Mouse (Mus musculus) hindbrain, embryonic 14.5 days (tissue): ENCODE data around the gene Shroom2. TPM values are rescaled to one million over a fixed set of nuclear protein-coding genes. Genes with fewer than 3 reads are reported as not detected.

Experiments used
- ATAC-seq: fragments of 200-750 bp; cut with Nextera tagmentation; 2 replicates; pipeline ENCODE4 v1.8.0; 2017; ENCODE audit warnings: moderate number of reproducible peaks, mild to moderate bottlenecking, moderate TSS enrichment, moderate library complexity; ENCODE audit not compliant: low FRiP score
- DNase-seq: peaks from one replicate; pipeline ENCODE4 v3.0.0-alpha.2; 2015; ENCODE audit warnings: low spot score
- H3K27ac ChIP-seq: fragments of 300-500 bp; sonication (generic); 2 replicates; pipeline ENCODE4 v1.5.1; 2014; ENCODE audit warnings: mild to moderate bottlenecking, moderate library complexity
- H3K27me3 ChIP-seq: fragments of 300-500 bp; sonication (generic); 2 replicates; pipeline ENCODE4 v1.6.1; 2014; ENCODE audit warnings: mild to moderate bottlenecking, low read length, mixed read lengths; ENCODE audit not compliant: control insufficient read depth, insufficient read depth
- H3K36me3 ChIP-seq: fragments of 300-500 bp; sonication (generic); replicated peaks from 2 replicates; pipeline ENCODE4 v1.6.1; 2014; ENCODE audit not compliant: control insufficient read depth, insufficient read depth
- H3K4me1 ChIP-seq: fragments of 300-500 bp; sonication (generic); replicated peaks from 2 replicates; pipeline ENCODE4 v1.6.1; 2014; ENCODE audit warnings: antibody characterized with exemption, low read length, mixed read lengths; ENCODE audit not compliant: control insufficient read depth, insufficient read depth
- H3K4me2 ChIP-seq: fragments of 300-500 bp; sonication (generic); replicated peaks from 2 replicates; pipeline ENCODE4 v1.6.1; 2014; ENCODE audit warnings: mild to moderate bottlenecking, moderate library complexity
- H3K4me3 ChIP-seq: fragments of 300-500 bp; sonication (generic); replicated peaks from 2 replicates; pipeline ENCODE4 v1.5.1; 2014; ENCODE audit warnings: mild to moderate bottlenecking, low read length
- H3K9ac ChIP-seq: fragments of 300-500 bp; sonication (generic); 2 replicates; pipeline ENCODE4 v1.6.1; 2014
- H3K9me3 ChIP-seq: fragments of 300-500 bp; sonication (generic); 2 replicates; pipeline ENCODE4 v1.6.1; 2016; ENCODE audit warnings: low read length; ENCODE audit not compliant: control insufficient read depth
- WGBS: fragments of 180-500 bp; shearing (Covaris S2); extraction: QIAGEN DNeasy Blood & Tissue Kit; methylation state at CpG from one replicate; pipeline ENCODE4 v1.1.7; 2014; 5-methylcytosine and 5-hydroxymethylcytosine counted together
- polyA plus RNA-seq: library from polyadenylated mRNA; unstranded; fragments of >200 nt; fragmentation: Nextera tagmentation; extraction: Ambion mirVana; gene quantifications from 2 replicates; pipeline ENCODE4 v1.2.1, GENCODE M21; 2014

Shroom2 gene
- polyA plus RNA-seq, result 133 and 147 TPM in 2 replicates

GRCm38 (mm10) chrX:152768891-152769599 is at the start of gene Shroom2:
TSS of gene Shroom2 (minus strand) at chrX:152769465.
- ATAC-seq, result peak; percentile 43
- no peak within 1 kb of the TSS for H3K27ac ChIP-seq
- peak within 1 kb of the TSS; percentile 53 for H3K4me3 ChIP-seq
- H3K27me3 ChIP-seq, result peaks cover 51% of the 10 kb centered on the region
- H3K4me1 ChIP-seq, result no peaks in the 10 kb centered on the region
- DNase-seq, result peak; percentile 23
- H3K9me3 ChIP-seq, result no peaks in the 10 kb centered on the region
- H3K9ac ChIP-seq, result peak within 1 kb of the TSS; percentile 55
- WGBS, result 14% methylated on average over 50 of the region's 55 CpGs
- H3K4me2 ChIP-seq, result peak within 1 kb of the TSS; percentile 69
- no peaks in the 10 kb centered on the region for H3K36me3 ChIP-seq

GRCm38 (mm10) chrX:152818996-152819395 is 49.7 kb upstream of the Shroom2 start:
- no peak overlapping the region for H3K4me2 ChIP-seq
- H3K4me1 ChIP-seq, result no peaks in the 10 kb centered on the region
- H3K9me3 ChIP-seq, result no peaks in the 10 kb centered on the region
- peaks cover 4% of the 10 kb centered on the region; the same call in 1 of the 2 replicates for H3K27me3 ChIP-seq
- H3K4me3 ChIP-seq, result no peak overlapping the region
- H3K9ac ChIP-seq, result no peak overlapping the region
- no peak for ATAC-seq
- peak; percentile 33 for DNase-seq
- H3K27ac ChIP-seq, result no peak overlapping the region
- H3K36me3 ChIP-seq, result no peaks in the 10 kb centered on the region

- ATAC-seq, result no peak
- no peaks in the 10 kb centered on the region for H3K36me3 ChIP-seq
- no peaks in the 10 kb centered on the region for H3K9me3 ChIP-seq
- H3K4me3 ChIP-seq, result no peak overlapping the region
- H3K27me3 ChIP-seq, result 0 out of 2 replicates have a peak, but pooled peaks cover 4% of the 10 kb centered on the region
- H3K4me1 ChIP-seq, result no peaks in the 10 kb centered on the region
- no peak for DNase-seq
- H3K27ac ChIP-seq, result no peak overlapping the region
- H3K9ac ChIP-seq, result no peak overlapping the region
- WGBS, result 79% methylated on average over 3 of the region's 3 CpGs
- no peak overlapping the region for H3K4me2 ChIP-seq
Measured at GRCm38 (mm10) chrX:152813339-152813738, 44.1 kb upstream of the Shroom2 start.

- Histone ChIP-seq H3K4me2 (no peak overlapping the region), H3K9me3 (no peaks in the 10 kb centered on the region), H3K27ac (no peak overlapping the region), H3K9ac (no peak overlapping the region), H3K36me3 (no peaks in the 10 kb centered on the region), H3K4me1 (no peaks in the 10 kb centered on the region), H3K4me3 (no peak overlapping the region), H3K27me3 (no peaks in the 10 kb centered on the region; the same call in 1 of the 2 replicates)
- ATAC-seq (no peak), DNase-seq (no peak)
Measured at GRCm38 (mm10) chrX:152805317-152805716, 36.1 kb upstream of the Shroom2 start.

- no peaks in the 10 kb centered on the region for H3K9me3 ChIP-seq
- H3K4me3 ChIP-seq, result no peak overlapping the region
- 0 out of 2 replicates have a peak, but pooled peaks cover under 1% of the 10 kb centered on the region for H3K27me3 ChIP-seq
- DNase-seq (no peak), ATAC-seq (no peak)
- 70% methylated on average over 2 of the region's 2 CpGs for WGBS
- H3K36me3 ChIP-seq, result no peaks in the 10 kb centered on the region
- no peak overlapping the region for H3K27ac ChIP-seq
- no peak overlapping the region for H3K4me2 ChIP-seq
- H3K4me1 ChIP-seq, result no peaks in the 10 kb centered on the region
- no peak overlapping the region for H3K9ac ChIP-seq
Measured at GRCm38 (mm10) chrX:152788611-152789010, 19.3 kb upstream of the Shroom2 start.

GRCm38 (mm10) chrX:152788129-152788528 is 18.9 kb upstream of the Shroom2 start:
- H3K4me3 ChIP-seq, result no peak overlapping the region
- ATAC-seq, result no peak
- WGBS, result 80% methylated on average over 1 of the region's 1 CpGs
- no peak overlapping the region for H3K27ac ChIP-seq
- H3K4me1 ChIP-seq, result no peaks in the 10 kb centered on the region
- no peak for DNase-seq
- H3K9ac ChIP-seq, result no peak overlapping the region
- 0 out of 2 replicates have a peak, but pooled peaks cover under 1% of the 10 kb centered on the region for H3K27me3 ChIP-seq
- H3K4me2 ChIP-seq, result no peak overlapping the region
- no peaks in the 10 kb centered on the region for H3K36me3 ChIP-seq
- H3K9me3 ChIP-seq, result no peaks in the 10 kb centered on the region

GRCm38 (mm10) chrX:152781720-152782403 is 12.6 kb upstream of the Shroom2 start, which contains the start of gene Gpr143:
TSS of gene Gpr143 (plus strand) at chrX:152781921.
- Histone ChIP-seq H3K4me3 (peak within 1 kb of the TSS; percentile 23), H3K9me3 (no peaks in the 10 kb centered on the region), H3K27ac (no peak within 1 kb of the TSS), H3K27me3 (peaks cover 24% of the 10 kb centered on the region), H3K4me2 (peak within 1 kb of the TSS; percentile 53), H3K36me3 (no peaks in the 10 kb centered on the region), H3K4me1 (no peaks in the 10 kb centered on the region), H3K9ac (peak within 1 kb of the TSS; percentile 42)
- no peak for DNase-seq
- 24% methylated on average over 26 of the region's 26 CpGs for WGBS
- ATAC-seq, result peak; percentile 34; the same call in 1 of the 2 replicates

GRCm38 (mm10) chrX:152769600-152770157 is 414 bp upstream of the Shroom2 start:
- DNase-seq (peak; percentile 33), ATAC-seq (peak; percentile 87)
- 16% methylated on average over 44 of the region's 48 CpGs for WGBS
- H3K4me1 ChIP-seq, result no peaks in the 10 kb centered on the region
- no peak overlapping the region for H3K27ac ChIP-seq
- no peaks in the 10 kb centered on the region for H3K36me3 ChIP-seq
- no peaks in the 10 kb centered on the region for H3K9me3 ChIP-seq
- H3K27me3 ChIP-seq, result peaks cover 51% of the 10 kb centered on the region
- H3K9ac ChIP-seq, result peak overlapping the region; percentile 55; the same call in 1 of the 2 replicates
- H3K4me3 ChIP-seq, result peak overlapping the region; percentile 53
- H3K4me2 ChIP-seq, result peak overlapping the region; percentile 69

GRCm38 (mm10) chrX:152764171-152764570 is 5.1 kb downstream of the Shroom2 start:
- H3K9me3 ChIP-seq, result no peaks in the 10 kb centered on the region
- no peak overlapping the region for H3K4me3 ChIP-seq
- no peak overlapping the region for H3K4me2 ChIP-seq
- no peak overlapping the region for H3K9ac ChIP-seq
- DNase-seq (no peak), ATAC-seq (no peak)
- 43% methylated on average over 2 of the region's 2 CpGs for WGBS
- no peaks in the 10 kb centered on the region for H3K36me3 ChIP-seq
- no peaks in the 10 kb centered on the region for H3K4me1 ChIP-seq
- no peak overlapping the region for H3K27ac ChIP-seq
- peaks cover 28% of the 10 kb centered on the region for H3K27me3 ChIP-seq
